Mouse (Mus musculus): ENCODE data around the gene Fez1.

Fez1 gene

GRCm38 (mm10) chr9:36821644-36822000 is at the start of gene Fez1:
Gene Fez1 (plus strand): TSS chr9:36821864.
- DNase-seq (ENCODE audit: low read depth, low spot score): peak; percentile 68

GRCm38 (mm10) chr9:36783921-36784320 is 37.7 kb upstream of the Fez1 start:
- DNase-seq (ENCODE audit: low read depth, low spot score): no peak

DNA sequence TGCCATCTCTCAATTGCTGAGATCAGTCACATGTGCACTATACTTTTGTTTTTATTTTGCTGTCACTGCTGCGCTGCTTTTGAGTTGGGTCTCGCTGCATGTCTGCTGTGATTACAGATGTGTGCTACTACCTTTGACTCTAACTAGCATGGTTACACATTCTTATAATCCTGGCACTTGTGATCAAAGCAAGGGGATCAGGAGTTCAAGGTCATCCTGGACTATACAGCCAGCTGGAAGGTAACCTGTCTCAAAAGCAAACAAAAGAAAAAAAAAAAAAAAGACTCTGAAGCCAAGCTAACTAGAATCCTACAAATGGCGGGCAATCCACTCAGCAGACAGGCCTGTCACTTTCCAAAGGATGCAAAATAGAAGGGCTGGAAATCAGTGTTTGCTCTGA is 29.5 kb upstream of the Fez1 start:
- DNase-seq (ENCODE audit: low read depth, low spot score): no peak

- no peak for DNase-seq (ENCODE audit: low read depth, low spot score)
Observed at GRCm38 (mm10) chr9:36794487-36794886, 27.2 kb upstream of the Fez1 start.

- DNase-seq (ENCODE audit: low read depth, low spot score): no peak
Observed at GRCm38 (mm10) chr9:36795556-36795955, 26.1 kb upstream of the Fez1 start.

DNA sequence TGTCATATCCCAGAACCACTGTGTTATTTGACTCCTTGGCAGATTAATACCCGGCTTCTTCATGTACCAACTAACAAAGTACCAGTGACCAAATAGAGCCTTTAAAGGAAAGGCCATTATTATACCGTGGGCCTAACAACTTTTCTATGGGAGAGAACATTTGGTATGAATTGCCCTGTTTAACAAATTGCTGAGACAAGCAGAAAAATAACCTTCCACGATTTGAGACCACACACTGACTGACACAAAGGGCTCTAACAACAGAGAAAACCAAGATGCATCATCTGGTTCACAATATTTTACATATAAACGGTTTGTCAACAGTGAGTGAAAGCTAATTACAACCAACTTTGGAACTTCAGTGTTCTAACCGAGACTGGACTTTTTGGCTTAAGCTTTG is 25.4 kb upstream of the Fez1 start:
- no peak for DNase-seq (ENCODE audit: low read depth, low spot score)

- DNase-seq (ENCODE audit: low read depth, low spot score): peak; percentile 72
Observed at GRCm38 (mm10) chr9:36796781-36797555, 24.7 kb upstream of the Fez1 start, which contains the start of gene Ei24. Gene Ei24 (minus strand): TSS chr9:36797393.

DNA sequence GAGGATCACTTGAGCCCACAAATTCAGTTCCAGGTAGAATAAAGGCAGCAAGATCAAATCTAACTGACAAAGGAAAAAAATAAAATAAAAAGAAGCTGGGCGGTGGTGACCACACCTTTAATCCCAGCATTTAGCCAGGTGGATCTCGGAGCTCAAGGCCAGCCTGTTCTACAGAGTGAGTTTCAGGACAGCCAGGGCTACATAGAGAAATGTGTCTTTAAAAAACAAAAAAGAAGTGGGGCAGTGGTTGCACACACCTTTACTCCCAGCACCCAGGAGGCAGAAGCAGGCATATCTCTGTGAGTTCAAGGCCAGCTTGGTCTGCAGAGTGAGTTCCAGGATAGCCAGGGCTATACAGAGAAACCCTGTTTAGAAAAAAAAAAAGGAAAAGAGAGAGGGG is 19.7 kb upstream of the Fez1 start:
- DNase-seq (ENCODE audit: low read depth, low spot score): no peak

GRCm38 (mm10) chr9:36802951-36803350 is 18.7 kb upstream of the Fez1 start:
- DNase-seq (ENCODE audit: low read depth, low spot score): no peak

DNA sequence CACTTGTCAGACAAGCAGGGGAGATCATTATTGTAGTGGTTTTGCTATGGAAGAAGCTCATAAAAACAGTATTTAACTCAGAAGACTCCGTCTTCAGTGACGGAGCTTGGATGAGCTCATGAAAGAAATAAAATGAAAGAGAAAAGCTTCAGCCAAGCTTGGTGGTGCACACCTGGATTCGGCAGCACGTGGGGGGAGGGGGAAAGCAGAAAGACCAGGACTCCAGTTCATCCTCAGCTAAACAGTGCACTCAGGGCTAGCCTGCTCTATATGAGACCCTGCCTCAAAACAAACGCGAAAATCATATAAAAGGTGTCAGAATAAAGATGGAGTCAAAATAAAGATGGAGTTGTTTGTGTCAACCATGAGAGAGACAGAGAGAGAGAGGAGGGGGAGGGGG is 18.3 kb upstream of the Fez1 start:
- no peak for DNase-seq (ENCODE audit: low read depth, low spot score)

- no peak for DNase-seq (ENCODE audit: low read depth, low spot score)
Observed at GRCm38 (mm10) chr9:36803926-36804325, 17.7 kb upstream of the Fez1 start.

- no peak for DNase-seq (ENCODE audit: low read depth, low spot score)
Observed at GRCm38 (mm10) chr9:36805256-36805975, 16.2 kb upstream of the Fez1 start.

DNA sequence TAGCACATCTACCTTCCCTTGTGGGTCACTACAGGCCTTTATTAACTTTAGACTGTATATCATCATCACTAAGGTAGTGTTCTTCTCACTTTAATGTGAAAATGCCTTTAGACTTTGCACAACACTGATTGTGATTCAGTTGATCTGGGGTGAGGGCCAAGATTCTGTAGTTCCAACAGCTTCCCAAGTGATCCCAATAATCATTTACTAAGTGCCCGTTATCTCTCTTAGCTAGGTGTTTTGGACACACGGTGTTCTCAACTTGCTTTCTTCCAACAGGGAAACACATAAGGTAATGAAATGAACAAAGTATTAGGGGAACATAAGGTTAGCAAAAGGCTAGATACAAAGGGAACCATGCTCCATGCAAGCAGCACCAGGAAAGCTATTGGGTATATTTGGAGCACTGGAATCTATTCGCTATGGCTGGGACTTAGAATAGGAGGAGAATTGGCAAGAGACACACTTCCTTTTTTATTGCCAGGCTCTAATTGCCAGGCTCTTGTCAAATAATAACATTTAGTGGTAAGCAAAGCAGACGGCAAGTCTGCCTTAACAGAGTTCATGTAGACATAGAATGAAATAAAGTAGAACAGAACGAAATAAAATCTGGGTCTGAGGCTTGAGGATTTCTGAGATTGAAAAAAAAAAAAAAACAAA is 13.4 kb upstream of the Fez1 start:
- no peak for DNase-seq (ENCODE audit: low read depth, low spot score)

GRCm38 (mm10) chr9:36814486-36814885 is 7.2 kb upstream of the Fez1 start:
- DNase-seq (ENCODE audit: low read depth, low spot score): no peak

DNA sequence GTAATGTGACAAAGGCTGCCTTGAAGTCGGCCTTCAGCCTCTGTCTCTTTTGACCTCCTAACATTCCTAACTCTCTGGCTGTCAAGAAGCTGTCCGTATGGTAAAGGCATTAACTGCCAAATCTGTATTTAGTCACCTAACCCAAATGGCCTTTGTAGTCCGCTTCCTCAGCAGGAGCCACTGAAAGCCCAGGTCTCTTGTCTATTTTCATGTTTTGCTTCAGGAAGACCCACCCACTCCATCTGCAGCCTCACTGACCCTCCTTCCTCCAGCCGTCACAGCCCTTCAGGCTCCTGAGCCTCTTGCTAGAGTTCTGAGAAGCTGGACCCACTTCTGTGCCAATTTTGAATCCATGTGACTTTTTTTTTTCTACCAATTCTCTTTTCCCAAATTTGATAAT is 2.8 kb upstream of the Fez1 start:
- no peak for DNase-seq (ENCODE audit: low read depth, low spot score)

DNA sequence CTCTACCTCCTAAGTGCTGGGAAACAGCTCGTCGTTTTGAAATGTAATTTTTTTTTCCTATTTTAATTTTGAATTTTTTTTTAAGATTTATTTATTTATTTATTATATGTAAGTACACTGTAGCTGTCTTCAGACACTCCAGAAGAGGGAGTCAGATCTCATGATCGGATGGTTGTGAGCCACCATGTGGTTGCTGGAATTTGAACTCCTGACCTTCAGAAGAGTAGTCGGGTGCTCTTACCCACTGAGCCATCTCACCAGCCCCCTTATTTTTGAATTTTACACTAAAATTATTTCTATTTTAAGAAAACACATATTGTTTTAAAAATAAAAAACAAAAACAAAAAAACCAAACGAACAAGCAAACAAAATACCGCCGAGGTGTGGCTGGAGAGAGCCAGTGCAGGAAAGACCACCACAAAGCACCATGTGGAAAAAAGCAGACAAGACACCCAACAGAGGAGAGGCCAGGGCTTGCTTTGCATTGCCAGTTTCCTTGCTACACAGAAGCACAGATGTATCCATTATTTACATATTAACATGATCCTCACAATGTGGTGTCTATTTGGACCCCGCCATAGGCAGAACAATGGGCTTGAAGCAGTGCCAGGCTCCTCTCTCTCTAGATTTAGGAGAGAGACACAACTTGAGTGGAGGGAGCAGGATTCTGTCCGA is 558 bp upstream of the Fez1 start:
- no peak for DNase-seq (ENCODE audit: low read depth, low spot score)

GRCm38 (mm10) chr9:36822024-36822423 is 360 bp downstream of the Fez1 start:
- DNase-seq (ENCODE audit: low read depth, low spot score): no peak

GRCm38 (mm10) chr9:36826612-36827363 is 5.1 kb downstream of the Fez1 start:
- no peak for DNase-seq (ENCODE audit: low read depth, low spot score)

GRCm38 (mm10) chr9:36831401-36831800 is 9.7 kb downstream of the Fez1 start:
- DNase-seq (ENCODE audit: low read depth, low spot score): no peak

GRCm38 (mm10) chr9:36832529-36832928 is 10.9 kb downstream of the Fez1 start:
- DNase-seq (ENCODE audit: low read depth, low spot score): peak; percentile 67

Data from embryo, embryonic 11.5 days (tissue).